Mouse (Mus musculus): ENCODE results near the gene Efhd2. TPM values are rescaled to one million over a fixed set of nuclear protein-coding genes. Genes with fewer than 3 reads are reported as not detected.

Efhd2 gene
- polyA plus RNA-seq, 1 experiment from 2014 or later, result 173 TPM

GRCm38 (mm10) chr4:141882858-141883257 is 8.1 kb upstream of the Efhd2 start:
- WGBS, result 64% methylated on average over 7 of the region's 7 CpGs
- no peaks in the 10 kb centered on the region for H3K36me3 ChIP-seq (ENCODE audit: control insufficient read depth, insufficient read depth)

GRCm38 (mm10) chr4:141881950-141882349 is 7.2 kb upstream of the Efhd2 start:
- ATAC-seq, result no peak
- no peaks in the 10 kb centered on the region for H3K9me3 ChIP-seq (ENCODE audit: control insufficient read depth)
- no peak overlapping the region for H3K4me2 ChIP-seq (replicated peaks; ENCODE audit: low read depth)
- no peaks in the 10 kb centered on the region; the same call in 1 of the 2 replicates for H3K4me1 ChIP-seq (replicated peaks; ENCODE audit: control insufficient read depth, insufficient read depth, low read length)
- H3K36me3 ChIP-seq (ENCODE audit: control insufficient read depth, insufficient read depth), result no peaks in the 10 kb centered on the region
- 43% methylated on average over 5 of the region's 5 CpGs for WGBS
- H3K27ac ChIP-seq (ENCODE audit: low read depth, low read length), result no peak overlapping the region
- TF ChIP-seq CTCF (IDR thresholded peaks at IDR 0.05; ENCODE audit: low read depth), result no peak
- H3K9ac ChIP-seq (ENCODE audit: low read depth, low read length), result no peak overlapping the region
- no peaks in the 10 kb centered on the region for H3K27me3 ChIP-seq (replicated peaks; ENCODE audit: control insufficient read depth, insufficient read depth, low read length)
- no peak overlapping the region for H3K4me3 ChIP-seq (ENCODE audit: low read depth, low read length)

More at GRCm38 (mm10) chr4:141882858-141883257, 8.1 kb upstream of the Efhd2 start:
- no peaks in the 10 kb centered on the region for H3K9me3 ChIP-seq (ENCODE audit: control insufficient read depth)
- no peak overlapping the region for H3K4me2 ChIP-seq (replicated peaks; ENCODE audit: low read depth)
- H3K4me3 ChIP-seq (ENCODE audit: low read depth, low read length), result no peak overlapping the region
- TF ChIP-seq CTCF (IDR thresholded peaks at IDR 0.05; ENCODE audit: low read depth), result no peak
- H3K27ac ChIP-seq (ENCODE audit: low read depth, low read length), result no peak overlapping the region
- H3K4me1 ChIP-seq (replicated peaks; ENCODE audit: control insufficient read depth, insufficient read depth, low read length), result no peaks in the 10 kb centered on the region; the same call in 1 of the 2 replicates
- 0 out of 2 replicates have a peak, but pooled peaks have one; percentile 26 for ATAC-seq
- H3K27me3 ChIP-seq (replicated peaks; ENCODE audit: control insufficient read depth, insufficient read depth, low read length), result no peaks in the 10 kb centered on the region
- no peak overlapping the region for H3K9ac ChIP-seq (ENCODE audit: low read depth, low read length)

GRCm38 (mm10) chr4:141881289-141881914 is 6.7 kb upstream of the Efhd2 start:
- TF ChIP-seq CTCF (IDR thresholded peaks at IDR 0.05; ENCODE audit: low read depth), result no peak
- no peaks in the 10 kb centered on the region; the same call in 1 of the 2 replicates for H3K4me1 ChIP-seq (replicated peaks; ENCODE audit: control insufficient read depth, insufficient read depth, low read length)
- no peaks in the 10 kb centered on the region for H3K9me3 ChIP-seq (ENCODE audit: control insufficient read depth)
- no peak overlapping the region for H3K9ac ChIP-seq (ENCODE audit: low read depth, low read length)
- H3K27ac ChIP-seq (ENCODE audit: low read depth, low read length), result no peak overlapping the region
- H3K27me3 ChIP-seq (replicated peaks; ENCODE audit: control insufficient read depth, insufficient read depth, low read length), result no peaks in the 10 kb centered on the region
- no peak overlapping the region for H3K4me2 ChIP-seq (replicated peaks; ENCODE audit: low read depth)
- no peaks in the 10 kb centered on the region for H3K36me3 ChIP-seq (ENCODE audit: control insufficient read depth, insufficient read depth)
- ATAC-seq, result no peak
- 43% methylated on average over 10 of the region's 10 CpGs for WGBS
- H3K4me3 ChIP-seq (ENCODE audit: low read depth, low read length), result no peak overlapping the region

GRCm38 (mm10) chr4:141879875-141880274 is 5.2 kb upstream of the Efhd2 start:
- no peaks in the 10 kb centered on the region for H3K27me3 ChIP-seq (replicated peaks; ENCODE audit: control insufficient read depth, insufficient read depth, low read length)
- 42% methylated on average over 9 of the region's 9 CpGs for WGBS
- no peaks in the 10 kb centered on the region; the same call in none of the 2 replicates for H3K4me1 ChIP-seq (replicated peaks; ENCODE audit: control insufficient read depth, insufficient read depth, low read length)
- H3K4me3 ChIP-seq (ENCODE audit: low read depth, low read length), result no peak overlapping the region
- ATAC-seq, result 0 out of 2 replicates have a peak, but pooled peaks have one; percentile 9
- no peaks in the 10 kb centered on the region for H3K36me3 ChIP-seq (ENCODE audit: control insufficient read depth, insufficient read depth)
- no peak overlapping the region for H3K27ac ChIP-seq (ENCODE audit: low read depth, low read length)
- H3K4me2 ChIP-seq (replicated peaks; ENCODE audit: low read depth), result no peak overlapping the region
- H3K9me3 ChIP-seq (ENCODE audit: control insufficient read depth), result no peaks in the 10 kb centered on the region
- no peak overlapping the region for H3K9ac ChIP-seq (ENCODE audit: low read depth, low read length)
- TF ChIP-seq CTCF (IDR thresholded peaks at IDR 0.05; ENCODE audit: low read depth), result no peak

- no peak for TF ChIP-seq CTCF (IDR thresholded peaks at IDR 0.05; ENCODE audit: low read depth)
- no peaks in the 10 kb centered on the region for H3K27me3 ChIP-seq (replicated peaks; ENCODE audit: control insufficient read depth, insufficient read depth, low read length)
- no peak for ATAC-seq
- no peaks in the 10 kb centered on the region for H3K36me3 ChIP-seq (ENCODE audit: control insufficient read depth, insufficient read depth)
- H3K9me3 ChIP-seq (ENCODE audit: control insufficient read depth), result no peaks in the 10 kb centered on the region
- peak overlapping the region; percentile 49; the same call in 1 of the 2 replicates for H3K4me2 ChIP-seq (replicated peaks; ENCODE audit: low read depth)
- H3K4me3 ChIP-seq (ENCODE audit: low read depth, low read length), result no peak overlapping the region
- peak overlapping the region; percentile 41; the same call in 1 of the 2 replicates for H3K27ac ChIP-seq (ENCODE audit: low read depth, low read length)
- WGBS, result 25% methylated on average over 4 of the region's 4 CpGs
- no peaks in the 10 kb centered on the region; the same call in none of the 2 replicates for H3K4me1 ChIP-seq (replicated peaks; ENCODE audit: control insufficient read depth, insufficient read depth, low read length)
- no peak overlapping the region for H3K9ac ChIP-seq (ENCODE audit: low read depth, low read length)
Observed at GRCm38 (mm10) chr4:141879074-141879473, 4.4 kb upstream of the Efhd2 start.

GRCm38 (mm10) chr4:141878621-141879020 is 3.9 kb upstream of the Efhd2 start:
- no peaks in the 10 kb centered on the region; the same call in none of the 2 replicates for H3K4me1 ChIP-seq (replicated peaks; ENCODE audit: control insufficient read depth, insufficient read depth, low read length)
- ATAC-seq, result peak; percentile 50
- no peaks in the 10 kb centered on the region for H3K36me3 ChIP-seq (ENCODE audit: control insufficient read depth, insufficient read depth)
- no peaks in the 10 kb centered on the region for H3K9me3 ChIP-seq (ENCODE audit: control insufficient read depth)
- H3K9ac ChIP-seq (ENCODE audit: low read depth, low read length), result no peak overlapping the region
- H3K4me3 ChIP-seq (ENCODE audit: low read depth, low read length), result no peak overlapping the region
- no peaks in the 10 kb centered on the region for H3K27me3 ChIP-seq (replicated peaks; ENCODE audit: control insufficient read depth, insufficient read depth, low read length)
- peak overlapping the region; percentile 49; the same call in 1 of the 2 replicates for H3K4me2 ChIP-seq (replicated peaks; ENCODE audit: low read depth)
- WGBS, result 24% methylated on average over 7 of the region's 7 CpGs
- no peak for TF ChIP-seq CTCF (IDR thresholded peaks at IDR 0.05; ENCODE audit: low read depth)
- H3K27ac ChIP-seq (ENCODE audit: low read depth, low read length), result peak overlapping the region; percentile 41; the same call in 1 of the 2 replicates
